Mouse (Mus musculus): ENCODE results near the gene Plac8.

The Plac8 gene

DNA sequence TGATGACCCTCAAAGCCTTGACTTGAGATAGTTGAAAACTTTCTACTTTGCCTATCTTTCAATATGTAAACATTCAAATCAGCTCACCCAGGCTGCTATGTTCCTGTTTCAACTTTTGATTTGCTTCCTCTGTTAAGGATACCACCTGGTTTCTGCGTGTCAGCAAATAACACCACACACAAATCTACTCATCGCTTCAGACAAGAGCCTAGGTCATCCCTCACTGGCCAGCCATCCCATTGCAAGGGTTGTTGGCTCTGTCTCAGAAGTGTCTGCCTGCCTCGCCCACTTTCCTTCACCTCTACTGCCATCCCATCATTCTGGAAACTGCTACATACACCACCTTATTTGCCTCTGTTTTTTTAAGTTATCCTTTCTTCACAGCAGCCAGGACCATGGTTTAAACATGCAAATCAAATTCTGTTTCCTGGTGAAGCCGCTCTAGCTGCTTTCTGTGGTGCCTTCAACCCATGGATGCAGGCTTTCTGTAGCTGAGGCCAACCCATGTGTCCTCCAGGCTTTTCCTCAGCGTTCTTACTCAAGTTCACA, 6.9 kb upstream of the Plac8 start:
- DNase-seq = no peak

- DNase-seq = peak in 1 of 2 experiments; percentile 11
These were observed 2.7 kb upstream of the Plac8 start for GRCm38 (mm10) chr5:100574771-100575170.

DNA sequence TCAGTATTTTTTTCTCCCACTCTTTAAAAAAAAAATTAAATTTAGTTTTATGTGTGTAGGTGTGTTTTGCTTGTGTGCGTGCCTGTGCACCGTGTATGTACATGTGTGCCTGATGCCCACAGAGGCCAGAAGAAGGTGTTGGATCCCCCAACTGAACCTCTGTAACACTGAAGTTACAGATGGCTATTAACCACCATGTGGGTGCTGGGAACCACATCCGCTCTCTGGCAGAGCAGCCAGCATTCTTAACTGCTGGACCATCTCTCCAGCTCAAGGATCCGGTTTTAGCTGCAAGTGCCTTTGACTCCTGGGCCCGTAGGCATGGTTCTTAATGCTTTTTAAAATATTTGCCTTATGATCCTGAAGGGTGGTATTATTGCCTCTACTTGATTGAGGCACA, 1.2 kb upstream of the Plac8 start:
- peak in 1 of 2 experiments; percentile 11 for DNase-seq

- peak in 1 of 2 experiments; percentile 39 for DNase-seq
These were observed 1.3 kb downstream of the Plac8 start for GRCm38 (mm10) chr5:100570716-100571115.

DNA sequence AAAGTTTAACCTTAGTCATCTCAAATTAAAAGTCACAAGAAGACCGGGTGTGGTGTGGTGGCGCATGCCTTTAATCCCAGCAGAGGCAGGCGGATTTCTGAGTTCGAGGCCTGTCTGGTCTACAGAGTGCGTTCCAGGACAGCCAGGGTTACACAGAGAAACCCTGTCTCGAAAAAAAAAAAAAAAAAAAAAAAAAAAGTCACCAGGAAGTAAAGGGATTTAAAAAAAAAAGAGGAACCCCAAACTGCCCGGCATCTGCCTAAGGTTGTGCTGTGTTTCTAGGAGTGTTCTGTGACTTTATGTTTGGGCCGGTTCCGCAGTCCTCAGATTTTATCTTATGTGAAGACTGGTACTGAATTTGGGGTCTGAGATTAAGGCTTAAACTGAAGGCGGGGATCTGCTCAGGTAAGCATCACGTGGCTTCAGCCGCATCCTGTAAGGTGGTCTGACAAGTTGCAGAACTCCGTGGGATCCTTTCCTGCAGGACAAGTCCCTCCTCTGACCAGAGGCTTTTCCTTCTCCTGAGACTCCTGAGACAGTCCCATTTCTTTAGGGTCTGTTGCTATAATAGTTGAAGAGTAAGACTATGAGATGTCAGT, 1.9 kb downstream of the Plac8 start:
- peak in 1 of 2 experiments; percentile 15 for DNase-seq

DNA sequence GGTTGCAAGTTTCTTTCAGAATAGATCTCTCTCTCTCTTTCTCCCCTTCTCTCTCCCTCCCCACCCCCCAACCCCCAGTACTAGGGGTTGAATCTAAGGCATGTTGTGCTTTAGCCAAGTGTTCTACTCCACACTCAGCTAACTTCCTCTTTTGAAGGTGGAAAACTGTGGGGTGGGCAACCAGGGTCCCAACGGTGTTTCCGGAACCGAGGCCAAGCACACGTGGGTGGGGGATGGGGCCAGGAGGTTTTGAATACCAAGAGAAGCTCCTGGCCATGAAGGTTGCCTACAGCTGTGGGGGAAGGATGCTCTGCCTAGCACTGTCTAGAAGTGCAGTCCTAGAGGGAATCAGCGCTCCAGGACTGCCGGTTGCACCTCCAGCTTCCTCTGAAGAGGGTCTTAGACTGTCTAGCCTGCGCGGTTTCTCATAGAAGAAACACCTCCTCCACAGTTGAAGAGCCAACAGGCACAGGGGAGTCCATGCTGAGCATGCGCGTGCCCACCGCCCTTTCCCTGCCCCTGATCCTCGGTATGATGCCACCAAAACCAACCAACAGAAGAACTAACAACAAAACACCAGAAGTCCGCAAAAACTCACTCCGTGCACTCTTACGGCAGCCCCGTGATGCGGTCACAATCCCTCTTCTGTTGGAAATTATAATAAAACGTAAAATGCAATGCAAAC, 2.7 kb downstream of the Plac8 start:
- DNase-seq = peak in 1 of 2 experiments; percentile 7

DNA sequence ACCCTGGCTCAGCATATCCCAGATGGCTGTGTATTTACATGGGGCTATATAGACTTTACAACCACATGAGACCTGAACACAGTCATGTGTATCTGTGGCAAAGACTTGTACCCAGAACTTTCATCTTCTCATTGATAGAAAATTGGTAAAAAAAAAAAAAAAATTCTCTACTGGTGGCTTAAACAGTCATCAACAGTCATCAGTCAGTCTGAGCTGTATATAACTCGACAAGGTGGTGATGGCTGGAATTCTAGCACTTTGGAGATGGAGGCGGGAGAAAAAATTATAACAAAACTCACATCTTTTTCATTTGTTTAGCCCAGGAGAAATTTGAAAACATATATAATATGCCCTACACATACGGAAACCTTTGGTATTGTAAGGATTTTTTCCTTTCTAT, 3.2 kb downstream of the Plac8 start:
- no peak for DNase-seq

- DNase-seq = no peak
These were observed 3.9 kb downstream of the Plac8 start for GRCm38 (mm10) chr5:100568177-100568576.

DNA sequence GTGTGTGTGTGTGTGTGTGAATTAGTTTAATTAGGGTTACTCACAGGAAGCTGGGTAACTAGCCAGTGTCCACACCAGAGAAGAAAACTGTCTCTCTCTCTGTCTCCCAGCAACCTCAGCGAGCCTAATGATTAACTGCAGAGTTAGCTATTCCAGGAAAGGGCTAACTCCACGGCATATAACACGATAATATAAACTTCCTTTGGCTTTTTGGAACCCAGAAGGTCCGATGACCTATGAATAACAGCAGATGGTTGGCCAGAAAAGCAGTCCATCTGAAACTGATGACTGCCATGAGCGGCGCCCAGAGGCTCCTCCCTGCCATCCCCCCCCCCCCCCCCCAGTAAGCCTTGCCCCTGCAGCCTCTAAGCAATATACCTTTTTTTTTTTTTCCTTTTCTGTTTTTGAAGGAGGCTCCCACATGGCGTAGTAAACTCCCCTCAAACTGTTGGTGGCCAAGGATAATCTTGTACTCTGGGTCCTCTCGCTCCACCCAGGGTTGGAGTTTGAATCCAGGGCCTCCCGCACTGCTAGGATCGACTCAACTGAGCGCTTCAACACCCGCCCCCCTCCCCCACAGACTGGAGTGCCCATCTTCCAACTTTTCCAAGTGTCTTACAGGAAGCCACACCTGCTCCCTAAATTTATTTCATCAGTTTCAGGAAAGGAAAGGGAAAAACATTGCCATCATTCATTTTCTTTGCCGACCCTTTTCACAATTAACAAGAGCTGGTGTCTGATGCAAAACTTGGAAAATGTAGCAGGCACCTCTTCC, 4.6 kb downstream of the Plac8 start:
- DNase-seq = peak in 1 of 2 experiments; percentile 36

DNA sequence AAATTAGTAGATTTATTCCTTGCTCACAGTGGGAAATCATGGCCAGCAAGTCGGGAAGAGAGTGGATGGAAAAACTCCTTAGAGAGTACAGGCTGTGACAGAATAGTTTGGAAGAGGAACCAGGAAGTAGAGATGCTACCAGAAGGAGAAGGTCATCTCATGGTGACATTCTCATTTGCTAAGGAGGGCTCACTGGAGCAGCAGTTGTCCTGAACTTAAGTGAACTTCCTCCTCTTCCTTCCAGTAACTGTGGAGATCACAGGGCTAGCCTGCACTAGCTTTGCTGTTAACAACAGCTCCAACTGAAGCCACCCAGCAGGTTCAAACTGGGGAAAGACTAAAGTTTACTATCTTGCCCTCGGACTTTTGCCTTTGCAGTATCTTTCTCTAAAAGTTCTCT, 5.2 kb downstream of the Plac8 start:
- no peak for DNase-seq

GRCm38 (mm10) chr5:100562702-100563101, 9.3 kb downstream of the Plac8 start:
- no peak for DNase-seq

- no peak for DNase-seq
These were observed 12.7 kb downstream of the Plac8 start for GRCm38 (mm10) chr5:100559357-100559756.

DNA sequence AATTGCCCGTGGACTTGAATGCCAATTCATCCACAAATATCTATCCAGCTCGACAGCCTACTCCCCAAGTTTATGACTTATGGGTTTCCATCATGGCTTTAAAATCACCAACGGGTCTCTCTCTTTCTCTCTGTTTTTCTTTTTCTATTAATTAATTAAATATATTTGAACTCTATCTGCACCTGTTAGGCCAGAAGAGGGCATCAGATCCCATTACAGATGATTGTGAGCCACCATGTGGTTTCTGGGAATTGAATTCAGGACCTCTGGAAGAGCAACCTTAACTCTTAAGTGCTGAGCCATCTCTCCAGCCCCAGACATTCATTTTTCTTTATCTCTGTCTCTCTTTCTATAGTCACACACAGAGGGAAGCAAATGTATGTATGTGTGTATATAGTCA, 13.3 kb downstream of the Plac8 start:
- DNase-seq = no peak

GRCm38 (mm10) chr5:100557537-100557936, 14.5 kb downstream of the Plac8 start:
- DNase-seq = no peak

GRCm38 (mm10) chr5:100557019-100557418, 15.0 kb downstream of the Plac8 start:
- DNase-seq = no peak

DNA sequence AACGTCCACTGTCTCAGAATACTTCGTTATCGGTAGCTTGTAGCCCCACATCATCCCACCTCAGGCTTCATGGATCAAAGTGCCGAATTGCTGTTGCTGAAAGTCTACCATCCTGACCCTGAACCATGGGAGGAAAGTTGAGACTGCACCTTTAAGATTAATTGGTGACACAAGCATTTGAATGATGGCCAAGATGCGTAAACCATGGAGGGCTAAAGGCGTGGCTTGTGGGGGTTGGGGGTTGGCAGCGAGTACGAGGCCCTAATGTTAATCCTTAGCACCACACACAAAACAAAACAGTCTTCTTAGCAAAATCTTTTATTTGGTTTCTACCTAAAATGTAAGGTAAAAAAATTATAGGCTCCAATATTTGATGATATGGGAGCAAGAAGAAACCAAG, 18.6 kb downstream of the Plac8 start:
- DNase-seq = no peak

DNA sequence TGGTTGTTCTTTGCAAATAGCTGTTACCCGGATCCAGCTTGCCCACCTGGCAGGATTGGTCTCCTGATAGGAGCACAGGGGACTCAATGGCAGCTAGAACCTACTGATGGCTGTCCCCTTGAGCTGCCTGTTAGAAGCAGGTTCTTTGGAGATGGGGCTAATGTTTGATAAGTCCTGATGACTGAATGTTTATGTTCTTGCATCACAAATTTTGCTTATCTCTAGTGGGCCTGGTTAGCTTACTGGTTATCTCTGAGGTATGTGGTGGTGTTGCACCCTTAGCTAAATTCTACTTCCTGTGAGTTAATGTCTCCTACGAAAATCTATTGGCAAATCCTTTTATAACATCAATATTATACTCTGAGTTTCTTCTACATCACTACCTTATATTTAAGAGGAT, 20.1 kb downstream of the Plac8 start:
- DNase-seq = no peak

GRCm38 (mm10) chr5:100550151-100550550, 21.9 kb downstream of the Plac8 start:
- no peak for DNase-seq

DNA sequence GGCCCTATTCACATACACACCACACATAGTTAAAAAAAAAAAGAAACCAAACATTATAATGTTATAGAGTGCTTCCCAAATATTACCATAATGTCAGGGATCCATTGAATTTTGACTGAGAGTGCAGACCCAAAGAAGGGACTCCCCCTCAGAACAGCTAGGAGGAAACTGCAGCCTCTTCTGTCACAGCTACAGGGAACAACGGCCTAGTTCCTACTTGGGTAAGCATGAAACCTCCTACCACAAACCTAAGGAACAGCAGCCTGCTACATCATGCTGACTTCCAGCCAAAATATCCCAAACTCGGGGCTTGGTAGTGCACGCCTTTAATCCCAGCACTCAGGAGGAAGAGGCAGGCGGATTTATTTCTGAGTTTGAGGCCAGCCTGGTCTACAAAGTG, 22.7 kb downstream of the Plac8 start:
- no peak for DNase-seq

DNA sequence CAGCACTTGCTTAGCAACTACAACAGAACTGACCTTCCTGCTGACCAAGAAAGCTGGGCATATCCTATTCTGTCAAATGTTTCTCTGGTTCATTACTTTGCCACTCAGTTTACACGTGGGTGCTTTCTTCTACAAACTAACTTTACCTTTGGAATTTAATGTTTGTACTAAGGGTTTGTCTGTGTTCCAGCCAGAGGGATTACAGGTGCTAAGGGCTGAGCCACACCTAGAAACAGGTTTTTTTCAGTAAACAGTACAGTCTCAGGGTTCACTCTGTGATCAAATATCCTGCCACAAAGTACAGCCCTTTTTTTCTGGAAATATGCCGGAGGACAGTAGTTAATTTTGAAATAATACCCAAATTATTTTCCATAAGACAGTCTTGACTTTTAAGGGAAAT, 23.8 kb downstream of the Plac8 start:
- DNase-seq = no peak

DNA sequence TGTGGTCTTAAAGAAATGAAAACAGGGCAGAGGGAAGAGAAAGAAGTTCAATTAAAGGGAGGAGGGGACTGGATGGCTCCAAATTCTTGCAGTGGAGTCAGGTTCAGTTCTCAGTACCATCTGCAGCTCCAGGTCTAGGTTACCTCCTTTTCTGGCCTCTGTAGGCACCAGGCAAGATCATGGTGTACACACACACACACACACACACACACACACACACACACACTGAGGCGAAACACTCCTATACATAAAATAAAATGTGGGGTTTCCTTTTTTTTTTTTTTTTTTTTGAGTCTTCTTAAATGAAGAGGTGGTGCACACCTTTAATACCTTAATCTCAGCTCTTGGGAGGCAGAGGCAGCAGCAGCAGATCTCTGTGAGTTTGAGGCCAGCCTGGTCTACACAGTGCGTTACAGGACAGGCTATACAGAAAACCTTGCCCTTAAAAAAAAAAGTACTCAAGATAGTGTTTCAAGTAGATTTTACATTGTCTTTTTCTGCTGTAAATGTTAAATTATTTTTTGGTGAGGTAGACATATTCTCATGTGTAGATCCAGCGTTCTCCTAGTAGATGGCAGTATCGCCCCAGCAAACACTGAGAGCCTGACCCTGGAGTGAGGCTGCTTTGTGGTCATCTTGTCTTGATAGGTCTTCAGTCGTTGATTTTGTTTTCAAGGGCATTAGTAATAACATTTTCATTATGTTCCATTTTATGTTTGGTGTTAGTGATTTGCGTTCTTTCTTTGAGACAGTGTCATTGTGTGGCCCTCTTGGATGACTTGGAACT, 25.6 kb downstream of the Plac8 start:
- peak in 1 of 2 experiments; percentile 39 for DNase-seq

GRCm38 (mm10) chr5:100536638-100537037, 35.4 kb downstream of the Plac8 start:
- peak in 1 of 2 experiments; percentile 47 for DNase-seq

DNA sequence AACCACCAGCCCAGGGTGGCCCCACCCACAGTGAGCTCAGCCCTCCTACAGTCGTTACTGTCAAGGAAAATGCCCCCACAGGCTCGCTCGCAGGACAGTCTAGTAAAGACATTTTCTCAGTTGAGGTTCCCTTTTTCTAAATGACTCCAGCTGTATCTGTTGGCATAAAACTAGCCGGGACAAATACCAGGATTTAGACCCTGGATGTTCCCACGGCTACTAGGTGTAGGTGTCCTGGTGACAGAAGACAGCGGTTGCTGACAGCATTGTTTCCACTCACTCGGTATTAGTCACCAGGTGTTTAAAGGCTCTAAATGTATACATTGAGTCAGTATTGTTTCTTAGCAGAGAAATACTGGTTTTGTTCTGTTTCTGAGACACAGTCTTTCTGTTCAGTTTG, 36.2 kb downstream of the Plac8 start:
- no peak for DNase-seq
